ENCODE assay signal across 27 mouse cellular contexts in genomic region chr13:94607861-94608223, GRCm38 (mm10).
DNase-seq lines count a peak whose midpoint lies in the region; ATAC-seq lines count a peak whose summit lies in the region.
"Had no signal": no experiment of that assay in that cellular context is flagged by ENCODE, and none has a peak within 500 bp of the region (broad histone marks: within the 10 kb centered on the region; RNA-seq: fewer than 3 reads in every experiment).

No protein-coding gene starts in this region.

- H3K9me3 ChIP-seq in kidney, embryonic 14.5 days (ENCODE audit: control insufficient read depth, low read length), result no peaks in the 10 kb centered on the region
- no peaks in the 10 kb centered on the region for H3K9me3 ChIP-seq in limb, embryonic 12.5 days
- no peaks in the 10 kb centered on the region for H3K9me3 ChIP-seq in neural tube, embryonic 14.5 days (ENCODE audit: control insufficient read depth, low read length)
- H3K9me3 ChIP-seq: embryonic facial prominence, embryonic 12.5 days; G1E; heart, embryonic 10.5 days; heart, embryonic 15.5 days; hindbrain, embryonic 12.5 days had no signal

- peak; percentile 32 for DNase-seq in embryo, embryonic 10.5 days (ENCODE audit: low spot score)
- DNase-seq in embryo, embryonic 10 days (ENCODE audit: low spot score), result no peak
- DNase-seq in kidney, adult 9 months, result no peak
- DNase-seq in thymus, adult 18-20 months, result no peak
- DNase-seq: adrenal gland, postnatal 10 days; cerebellum, adult 11 months; cerebellum, adult 9-10 months; gastrocnemius, postnatal 10 days; kidney, adult 8-10 months; kidney, postnatal 14 days; layer of hippocampus, adult 9-11 months; liver; lung, adult 2 months; lung, postnatal 10 days; right cerebral cortex, postnatal 4 days; thymus, postnatal 4 days had no signal

- no peak overlapping the region for H3K4me3 ChIP-seq in kidney, embryonic 14.5 days (ENCODE audit: low read length)
- H3K4me3 ChIP-seq in limb, embryonic 12.5 days (replicated peaks), result no peak overlapping the region
- H3K4me3 ChIP-seq in neural tube, embryonic 14.5 days (ENCODE audit: low read depth, low read length), result no peak overlapping the region
- H3K4me3 ChIP-seq: embryonic facial prominence, embryonic 12.5 days; heart, embryonic 10.5 days; heart, embryonic 15.5 days; hindbrain, embryonic 12.5 days had no signal

- H3K9ac ChIP-seq in kidney, embryonic 14.5 days (ENCODE audit: low read depth, low read length), result no peak overlapping the region
- H3K9ac ChIP-seq in limb, embryonic 12.5 days (replicated peaks), result no peak overlapping the region
- H3K9ac ChIP-seq in neural tube, embryonic 14.5 days (replicated peaks; ENCODE audit: low read depth, low read length), result no peak overlapping the region
- H3K9ac ChIP-seq: embryonic facial prominence, embryonic 12.5 days; heart, embryonic 15.5 days; hindbrain, embryonic 12.5 days; liver, embryonic 14.5 days had no signal

- no peaks in the 10 kb centered on the region for H3K36me3 ChIP-seq in kidney, embryonic 14.5 days (ENCODE audit: control insufficient read depth, insufficient read depth, low read length)
- no peaks in the 10 kb centered on the region for H3K36me3 ChIP-seq in limb, embryonic 12.5 days
- H3K36me3 ChIP-seq in neural tube, embryonic 14.5 days (ENCODE audit: control insufficient read depth, insufficient read depth, low read length), result no peaks in the 10 kb centered on the region
- H3K36me3 ChIP-seq: embryonic facial prominence, embryonic 12.5 days; G1E; heart, embryonic 10.5 days; heart, embryonic 15.5 days; hindbrain, embryonic 12.5 days had no signal

- 17% methylated on average over 7 of the region's 7 CpGs for WGBS in kidney, embryonic 14.5 days
- WGBS in limb, embryonic 12.5 days, result 12% methylated on average over 7 of the region's 7 CpGs
- WGBS in neural tube, embryonic 14.5 days, result 11% methylated on average over 7 of the region's 7 CpGs

- H3K4me2 ChIP-seq in kidney, embryonic 14.5 days (replicated peaks; ENCODE audit: low read depth, low read length), result no peak overlapping the region
- peak overlapping the region; percentile 37 for H3K4me2 ChIP-seq in limb, embryonic 12.5 days
- no peak overlapping the region for H3K4me2 ChIP-seq in neural tube, embryonic 14.5 days (ENCODE audit: low read depth, low read length)
- H3K4me2 ChIP-seq: embryonic facial prominence, embryonic 12.5 days; heart, embryonic 15.5 days; hindbrain, embryonic 12.5 days had no signal

- 0 out of 2 replicates have a peak, but pooled peaks cover 3% of the 10 kb centered on the region for H3K27me3 ChIP-seq in kidney, embryonic 14.5 days (ENCODE audit: control insufficient read depth, insufficient read depth, low read length)
- peaks cover 48% of the 10 kb centered on the region for H3K27me3 ChIP-seq in limb, embryonic 12.5 days
- peaks cover 46% of the 10 kb centered on the region for H3K27me3 ChIP-seq in neural tube, embryonic 14.5 days (ENCODE audit: control insufficient read depth, insufficient read depth, low read length)
- H3K27me3 ChIP-seq: heart, embryonic 15.5 days had no signal

- H3K27ac ChIP-seq in kidney, embryonic 14.5 days (ENCODE audit: low read depth, low read length), result no peak overlapping the region
- H3K27ac ChIP-seq in limb, embryonic 12.5 days, result 0 out of 2 replicates have a peak overlapping the region, but pooled peaks have one; percentile 45
- H3K27ac ChIP-seq in neural tube, embryonic 14.5 days (ENCODE audit: low read depth, low read length), result no peak overlapping the region
- H3K27ac ChIP-seq: embryonic facial prominence, embryonic 12.5 days; heart, embryonic 15.5 days; liver, embryonic 14.5 days; macrophage had no signal

- peaks cover 21% of the 10 kb centered on the region for H3K4me1 ChIP-seq in kidney, embryonic 14.5 days (ENCODE audit: control insufficient read depth, insufficient read depth, low read length)
- H3K4me1 ChIP-seq in limb, embryonic 12.5 days (replicated peaks), result peaks cover 25% of the 10 kb centered on the region
- H3K4me1 ChIP-seq in neural tube, embryonic 14.5 days (ENCODE audit: control insufficient read depth, insufficient read depth, low read length), result peaks cover 11% of the 10 kb centered on the region; the same call in 1 of the 2 replicates

- ATAC-seq in kidney, embryonic 14.5 days (ENCODE audit: low FRiP score, low TSS enrichment), result 0 out of 2 replicates have a peak, but pooled peaks have one; percentile 14
- ATAC-seq in limb, embryonic 12.5 days (ENCODE audit: insufficient number of reproducible peaks, insufficient read depth, low FRiP score, low TSS enrichment, low read depth), result no peak
- ATAC-seq in neural tube, embryonic 14.5 days (ENCODE audit: low read depth), result 0 out of 2 replicates have a peak, but pooled peaks have one; percentile 56
- ATAC-seq: intestine, embryonic 16.5 days had no signal
